Mouse (Mus musculus) cortical plate, adult 2 months (tissue): ENCODE results near the gene Slc7a5.

Experiments
- CTCF ChIP-seq: fragments of 200-500 bp; IDR thresholded peaks from 2 replicates; pipeline ENCODE4 v1.5.1; 2011; ENCODE audit warnings: mild to moderate bottlenecking, control low read depth, low read length; ENCODE audit not compliant: insufficient read depth; ENCODE audit errors: extremely low read depth
- POLR2A ChIP-seq: fragments of 200-500 bp; IDR thresholded peaks from 2 replicates; pipeline ENCODE4 v1.6.1; 2011; ENCODE audit warnings: mild to moderate bottlenecking, low read length, control low read depth; ENCODE audit not compliant: insufficient read depth; ENCODE audit errors: extremely low read depth

- TF ChIP-seq CTCF (no peak), POLR2A (no peak)
These were observed 46.5 kb upstream of the Slc7a5 start for GRCm38 (mm10) chr8:121953821-121954545.
